ENCODE assay signal across 16 mouse cellular contexts in genomic region chr5:128433786-128434185, GRCm38 (mm10). TPM values are rescaled to one million over a fixed set of nuclear protein-coding genes. Genes with fewer than 3 reads are reported as not detected.
"Had no signal": no experiment of that assay in that cellular context is flagged by ENCODE, and none has a peak within 500 bp of the region (broad histone marks: within the 10 kb centered on the region; RNA-seq: fewer than 3 reads in every experiment).

No protein-coding gene starts in this region.

- H3K27ac ChIP-seq: kidney, postnatal 0 days; limb, embryonic 15.5 days; liver, embryonic 12.5 days; midbrain, embryonic 12.5 days; neural tube, embryonic 15.5 days had no signal

- H3K9me3 ChIP-seq: limb, embryonic 15.5 days; liver, embryonic 12.5 days; midbrain, embryonic 12.5 days; neural tube, embryonic 15.5 days had no signal

- DNase-seq: kidney, adult 11 months; kidney, adult 9 months; kidney, postnatal 36 days; layer of hippocampus, adult 9-11 months; layer of hippocampus, postnatal 36 days; lung, embryonic 14.5 days; lung, postnatal 10 days; lung, postnatal 4 days; right cerebral cortex, postnatal 14 days; thymus, postnatal 4 days had no signal

- H3K4me1 ChIP-seq: liver, embryonic 12.5 days had no signal

- H3K4me3 ChIP-seq: liver, embryonic 12.5 days had no signal

- ATAC-seq: liver, embryonic 12.5 days had no signal

- H3K9ac ChIP-seq: limb, embryonic 15.5 days; liver, embryonic 12.5 days; lung, embryonic 14.5 days had no signal

- H3K36me3 ChIP-seq: limb, embryonic 15.5 days; liver, embryonic 12.5 days; midbrain, embryonic 12.5 days; neural tube, embryonic 15.5 days had no signal

- H3K4me2 ChIP-seq: liver, embryonic 12.5 days had no signal

RNA-seq across cellular contexts. Expression of gene Tmem132d, which starts 0.9 kb away (rescaled TPM):
- polyA plus RNA-seq: liver, embryonic 16.5 days had no signal
